Mouse (Mus musculus): ENCODE measurements around the gene Accsl. TPM values are rescaled to one million over a fixed set of nuclear protein-coding genes. Genes with fewer than 3 reads are reported as not detected.

The Accsl gene
- polyA plus RNA-seq, 1 experiment from 2014 or later, result not detected

DNA sequence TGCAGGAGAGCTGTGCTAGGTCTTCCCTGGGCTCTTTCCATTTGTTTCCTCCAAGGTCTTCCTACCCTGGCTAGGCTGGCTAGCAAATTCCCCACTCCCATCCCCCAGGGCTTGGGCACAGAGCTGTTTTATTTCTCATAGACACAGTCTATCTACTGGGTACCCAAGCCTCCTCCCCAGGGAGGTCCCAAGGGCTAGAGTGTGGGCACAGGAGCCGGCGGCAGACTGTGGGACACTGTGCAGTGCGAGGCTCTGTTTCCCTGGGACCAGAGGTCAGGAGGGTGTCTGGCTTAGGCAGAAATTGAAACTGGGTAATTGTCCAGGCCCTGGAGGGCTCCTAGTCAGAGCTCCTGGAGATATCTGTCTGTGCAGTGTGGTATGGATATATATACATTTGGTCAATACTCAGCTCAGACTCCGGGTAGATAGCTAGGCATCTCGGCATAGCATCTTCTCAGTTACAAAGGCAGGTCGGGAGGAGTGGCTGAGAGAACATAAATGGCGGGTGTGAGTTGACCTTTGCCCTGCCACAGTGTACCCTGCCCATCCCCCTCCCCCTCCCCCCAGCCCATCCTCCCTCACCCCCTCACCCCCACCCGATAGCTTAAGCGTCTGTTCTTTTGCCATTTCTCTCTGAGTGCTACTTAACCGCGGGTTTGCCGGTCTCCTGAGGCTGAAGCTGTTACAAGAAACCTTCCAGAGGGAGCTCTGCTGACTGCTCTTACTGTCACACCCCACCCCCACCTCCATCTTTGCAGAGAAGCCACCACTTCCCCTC, 4.7 kb upstream of the Accsl start:
- Histone ChIP-seq H3K4me2 (no peak overlapping the region), H3K9me3 (replicated peaks) (no peaks in the 10 kb centered on the region), H3K4me1 (replicated peaks) (peaks cover 15% of the 10 kb centered on the region; the same call in 1 of the 2 replicates), H3K36me3 (no peaks in the 10 kb centered on the region), H3K27me3 (0 out of 2 replicates have a peak, but pooled peaks cover 6% of the 10 kb centered on the region), H3K4me3 (no peak overlapping the region), H3K9ac (no peak overlapping the region), H3K27ac (no peak overlapping the region)
- ATAC-seq (replicated peaks; ENCODE audit: insufficient number of reproducible peaks, insufficient read depth, low FRiP score, low read depth), result peak; percentile 29; the same call in 1 of the 2 replicates
- 23% methylated on average over 12 of the region's 12 CpGs for WGBS

DNA sequence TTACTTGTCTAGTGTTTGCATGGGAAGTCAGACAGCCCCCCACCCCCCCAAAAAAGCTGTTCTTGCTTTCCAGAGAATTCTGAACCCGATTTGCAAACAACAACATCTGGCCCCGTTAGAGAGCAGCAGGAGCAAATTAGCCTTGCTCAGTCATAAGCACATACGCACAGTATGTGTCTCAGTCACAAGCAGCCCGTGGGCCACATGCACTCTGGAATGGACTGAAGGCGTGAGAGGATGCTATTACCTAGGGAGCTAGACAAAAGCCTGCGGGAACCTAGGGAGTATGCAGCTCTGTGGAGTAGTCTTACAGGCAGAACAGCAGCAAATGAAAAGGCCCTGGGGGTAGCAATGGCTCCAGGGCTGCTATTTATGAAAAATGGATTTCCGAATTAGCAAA, 3.3 kb upstream of the Accsl start:
- H3K4me1 ChIP-seq (replicated peaks), result peaks cover 15% of the 10 kb centered on the region; the same call in 1 of the 2 replicates
- ATAC-seq (replicated peaks; ENCODE audit: insufficient number of reproducible peaks, insufficient read depth, low FRiP score, low read depth), result no peak
- WGBS, result 84% methylated on average over 7 of the region's 7 CpGs
- H3K9me3 ChIP-seq (replicated peaks), result no peaks in the 10 kb centered on the region
- H3K36me3 ChIP-seq, result no peaks in the 10 kb centered on the region
- H3K9ac ChIP-seq, result no peak overlapping the region
- no peak overlapping the region for H3K4me3 ChIP-seq
- H3K27me3 ChIP-seq, result 0 out of 2 replicates have a peak, but pooled peaks cover 9% of the 10 kb centered on the region
- H3K27ac ChIP-seq, result no peak overlapping the region
- H3K4me2 ChIP-seq, result no peak overlapping the region

DNA sequence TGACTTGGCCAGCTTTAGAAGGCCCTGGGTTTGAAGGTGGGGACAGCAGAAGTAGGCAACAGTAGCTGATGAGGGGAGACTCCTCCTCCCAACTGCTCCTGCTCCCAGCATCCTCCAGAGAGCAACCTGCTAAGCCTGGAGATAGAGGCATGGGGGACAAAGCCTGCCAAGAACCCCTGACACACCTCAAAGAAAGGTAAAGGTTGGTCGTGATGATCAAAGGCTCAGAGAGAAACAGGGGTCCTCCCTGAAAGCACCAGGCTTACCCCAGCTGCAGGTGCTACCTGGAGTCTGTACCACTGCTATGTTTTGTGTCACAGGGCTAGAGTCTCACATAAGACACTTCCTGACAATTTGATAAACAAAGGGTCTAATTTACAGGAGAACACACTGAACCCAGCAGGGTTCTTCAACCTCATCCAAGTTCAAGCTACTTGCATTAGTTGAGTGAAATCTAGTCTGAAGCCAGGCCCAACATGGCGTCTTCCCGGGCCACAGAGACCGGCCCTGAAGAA, 2.5 kb upstream of the Accsl start:
- H3K9ac ChIP-seq, result no peak overlapping the region
- no peak overlapping the region for H3K4me3 ChIP-seq
- ATAC-seq (replicated peaks; ENCODE audit: insufficient number of reproducible peaks, insufficient read depth, low FRiP score, low read depth), result no peak
- no peak overlapping the region for H3K4me2 ChIP-seq
- H3K4me1 ChIP-seq (replicated peaks), result peaks cover 10% of the 10 kb centered on the region; the same call in 1 of the 2 replicates
- WGBS, result 77% methylated on average over 4 of the region's 4 CpGs
- H3K27me3 ChIP-seq, result 0 out of 2 replicates have a peak, but pooled peaks cover 9% of the 10 kb centered on the region
- H3K36me3 ChIP-seq, result no peaks in the 10 kb centered on the region
- H3K9me3 ChIP-seq (replicated peaks), result no peaks in the 10 kb centered on the region
- no peak overlapping the region for H3K27ac ChIP-seq

DNA sequence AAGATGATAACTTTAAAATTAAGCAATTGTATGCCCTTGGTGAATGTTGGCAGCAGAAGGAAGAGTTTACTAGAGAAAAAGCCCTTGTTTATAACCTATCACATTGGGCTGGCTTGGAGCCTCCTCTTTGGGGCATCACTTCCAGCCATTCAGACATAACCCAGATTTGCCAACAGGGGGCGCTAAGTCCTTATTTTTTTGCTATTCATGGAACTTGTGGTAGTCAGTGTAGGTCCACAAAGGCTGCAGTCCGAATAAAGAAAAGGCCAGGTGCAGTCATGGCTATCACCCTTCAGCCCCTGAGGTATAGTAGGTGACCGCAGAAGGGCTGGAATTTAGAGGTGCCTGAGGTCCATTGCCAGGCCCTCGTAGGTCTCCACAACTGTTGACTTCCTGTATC, 1.9 kb upstream of the Accsl start:
- H3K9me3 ChIP-seq (replicated peaks), result no peaks in the 10 kb centered on the region
- H3K27ac ChIP-seq, result no peak overlapping the region
- H3K36me3 ChIP-seq, result no peaks in the 10 kb centered on the region
- H3K4me1 ChIP-seq (replicated peaks), result peaks cover 9% of the 10 kb centered on the region; the same call in 1 of the 2 replicates
- H3K4me3 ChIP-seq, result no peak overlapping the region
- H3K4me2 ChIP-seq, result no peak overlapping the region
- 42% methylated on average over 4 of the region's 4 CpGs for WGBS
- H3K9ac ChIP-seq, result no peak overlapping the region
- ATAC-seq (replicated peaks; ENCODE audit: insufficient number of reproducible peaks, insufficient read depth, low FRiP score, low read depth), result no peak
- H3K27me3 ChIP-seq, result 0 out of 2 replicates have a peak, but pooled peaks cover 9% of the 10 kb centered on the region

DNA sequence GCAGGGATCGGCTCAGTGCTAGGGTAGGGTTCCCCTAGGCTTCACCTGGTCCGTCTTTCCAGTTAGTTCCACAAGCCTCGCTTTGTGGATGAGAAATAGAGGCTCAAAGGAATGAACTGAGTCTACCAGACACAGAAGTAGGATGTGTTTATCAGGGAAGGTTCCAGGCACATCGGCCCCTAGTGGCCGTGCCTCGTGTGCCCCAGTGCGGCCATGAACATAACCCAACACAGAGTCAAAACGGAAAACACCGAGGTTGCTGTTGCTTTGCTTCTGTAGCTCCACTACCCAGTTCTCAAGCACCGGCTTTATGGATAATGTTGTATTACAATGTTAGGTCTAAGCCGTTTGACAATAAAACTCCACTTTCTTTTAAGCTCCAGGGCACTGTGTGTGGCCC, 391 bp downstream of the Accsl start:
- no peak overlapping the region for H3K27ac ChIP-seq
- H3K4me3 ChIP-seq, result no peak overlapping the region
- H3K4me2 ChIP-seq, result no peak overlapping the region
- no peak overlapping the region for H3K9ac ChIP-seq
- 0 out of 2 replicates have a peak, but pooled peaks cover 9% of the 10 kb centered on the region for H3K27me3 ChIP-seq
- peaks cover 3% of the 10 kb centered on the region; the same call in 1 of the 2 replicates for H3K4me1 ChIP-seq (replicated peaks)
- no peaks in the 10 kb centered on the region for H3K9me3 ChIP-seq (replicated peaks)
- WGBS, result 81% methylated on average over 11 of the region's 11 CpGs
- no peak for ATAC-seq (replicated peaks; ENCODE audit: insufficient number of reproducible peaks, insufficient read depth, low FRiP score, low read depth)
- H3K36me3 ChIP-seq, result no peaks in the 10 kb centered on the region

DNA sequence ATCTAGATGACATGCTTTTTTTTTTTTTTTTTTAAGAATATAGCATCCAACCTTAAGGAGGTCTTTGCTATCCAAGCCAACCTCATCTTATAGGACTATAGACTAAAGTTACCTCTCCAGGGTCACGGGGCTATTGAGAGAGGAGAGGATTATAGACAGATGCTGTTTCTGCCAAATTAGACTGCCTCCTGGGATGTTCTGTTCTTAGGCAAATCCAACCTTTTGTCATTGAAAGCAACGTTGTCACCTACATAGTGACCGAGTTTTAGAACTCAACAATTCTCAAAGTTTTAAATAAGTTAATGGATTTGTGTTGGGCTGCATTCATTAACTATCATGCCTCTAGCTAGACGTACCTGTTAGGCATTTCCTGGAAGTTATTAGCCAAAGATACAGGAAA, 5.7 kb downstream of the Accsl start:
- no peaks in the 10 kb centered on the region for H3K9me3 ChIP-seq (replicated peaks)
- no peaks in the 10 kb centered on the region for H3K36me3 ChIP-seq
- no peak for ATAC-seq (replicated peaks; ENCODE audit: insufficient number of reproducible peaks, insufficient read depth, low FRiP score, low read depth)
- no peak overlapping the region for H3K27ac ChIP-seq
- no peaks in the 10 kb centered on the region for H3K4me1 ChIP-seq (replicated peaks)
- H3K9ac ChIP-seq, result no peak overlapping the region
- no peak overlapping the region for H3K4me2 ChIP-seq
- 73% methylated on average over 4 of the region's 4 CpGs for WGBS
- 0 out of 2 replicates have a peak, but pooled peaks cover 5% of the 10 kb centered on the region for H3K27me3 ChIP-seq
- H3K4me3 ChIP-seq, result no peak overlapping the region

DNA sequence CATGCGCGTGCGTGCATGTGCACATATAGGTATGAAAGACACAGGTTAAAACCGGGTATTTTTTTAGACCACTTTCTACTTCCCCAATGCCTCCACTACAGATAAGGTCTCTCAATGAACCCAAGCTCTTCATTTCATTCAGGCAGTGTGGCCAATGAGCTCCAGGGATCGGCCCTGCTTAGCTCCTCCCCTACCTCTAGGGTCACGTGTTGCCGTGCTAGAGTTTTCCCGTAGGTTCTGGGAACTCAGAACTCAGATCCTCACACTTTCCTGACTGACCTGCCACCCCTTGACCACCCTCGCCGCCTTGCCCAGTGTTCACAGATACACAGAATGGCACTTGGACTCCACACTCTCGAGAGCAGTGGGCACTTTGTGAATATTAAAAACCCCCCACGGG, 10.1 kb downstream of the Accsl start:
- Histone ChIP-seq H3K27ac (no peak overlapping the region), H3K4me2 (no peak overlapping the region), H3K4me3 (no peak overlapping the region), H3K9ac (no peak overlapping the region), H3K27me3 (peaks cover 5% of the 10 kb centered on the region), H3K9me3 (replicated peaks) (no peaks in the 10 kb centered on the region), H3K36me3 (no peaks in the 10 kb centered on the region), H3K4me1 (replicated peaks) (no peaks in the 10 kb centered on the region)
- 65% methylated on average over 12 of the region's 12 CpGs for WGBS
- no peak for ATAC-seq (replicated peaks; ENCODE audit: insufficient number of reproducible peaks, insufficient read depth, low FRiP score, low read depth)

DNA sequence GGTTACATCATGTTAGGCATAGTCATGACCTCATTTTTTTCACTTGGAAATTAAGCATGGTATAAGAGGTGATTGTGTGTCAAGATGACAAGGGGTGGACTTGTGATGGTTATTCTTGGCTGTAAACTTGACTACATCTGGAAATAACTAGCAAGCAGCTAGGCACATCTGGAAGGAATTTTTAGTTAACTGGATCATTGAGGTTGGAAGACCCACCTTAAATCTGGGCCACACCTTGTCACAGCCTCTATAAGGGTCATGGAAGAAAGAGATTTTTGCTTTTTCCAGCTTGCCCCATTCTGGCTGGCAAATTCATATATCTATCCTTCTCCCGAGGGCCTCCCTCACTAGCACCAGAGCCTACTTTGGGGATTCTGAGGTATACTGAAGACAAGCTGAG, 17.7 kb downstream of the Accsl start:
- Histone ChIP-seq H3K36me3 (peaks cover 4% of the 10 kb centered on the region; the same call in 1 of the 2 replicates), H3K27me3 (no peaks in the 10 kb centered on the region), H3K9ac (no peak overlapping the region), H3K4me3 (no peak overlapping the region), H3K4me1 (replicated peaks) (peaks cover 9% of the 10 kb centered on the region), H3K4me2 (no peak overlapping the region), H3K9me3 (replicated peaks) (no peaks in the 10 kb centered on the region), H3K27ac (no peak overlapping the region)
- WGBS, result 74% methylated on average over 1 of the region's 1 CpGs
- ATAC-seq (replicated peaks; ENCODE audit: insufficient number of reproducible peaks, insufficient read depth, low FRiP score, low read depth), result no peak

DNA sequence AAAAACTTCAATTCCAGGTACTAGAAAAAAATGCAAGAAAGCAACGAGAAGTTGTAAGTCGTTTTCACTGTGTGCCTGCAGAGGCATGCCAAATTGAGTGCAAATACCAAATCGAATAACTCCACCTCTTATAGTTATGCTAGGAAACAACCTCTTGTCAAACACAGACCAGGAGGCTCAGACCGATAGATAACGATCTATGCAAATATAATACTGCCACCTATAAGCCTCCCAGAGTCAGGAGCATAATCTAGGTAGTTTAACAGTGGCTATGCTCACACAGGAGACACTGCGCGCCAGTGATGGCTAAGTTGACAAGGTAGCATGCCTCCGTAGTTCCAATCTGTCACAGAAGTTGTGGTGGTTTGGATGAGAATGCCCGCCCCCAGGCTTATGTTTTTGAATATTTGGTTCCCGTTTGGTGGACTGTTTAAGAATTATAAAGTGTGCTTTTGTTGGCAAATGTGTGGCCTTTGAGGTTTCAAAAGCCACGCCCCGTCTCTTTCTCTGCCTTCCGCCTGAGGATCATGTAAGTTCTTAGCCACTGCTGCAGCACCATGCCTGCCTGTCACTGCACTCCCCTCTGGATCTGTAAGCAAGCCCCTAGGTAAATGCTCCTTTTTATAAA, 18.5 kb downstream of the Accsl start:
- WGBS, result 40% methylated on average over 13 of the region's 13 CpGs

DNA sequence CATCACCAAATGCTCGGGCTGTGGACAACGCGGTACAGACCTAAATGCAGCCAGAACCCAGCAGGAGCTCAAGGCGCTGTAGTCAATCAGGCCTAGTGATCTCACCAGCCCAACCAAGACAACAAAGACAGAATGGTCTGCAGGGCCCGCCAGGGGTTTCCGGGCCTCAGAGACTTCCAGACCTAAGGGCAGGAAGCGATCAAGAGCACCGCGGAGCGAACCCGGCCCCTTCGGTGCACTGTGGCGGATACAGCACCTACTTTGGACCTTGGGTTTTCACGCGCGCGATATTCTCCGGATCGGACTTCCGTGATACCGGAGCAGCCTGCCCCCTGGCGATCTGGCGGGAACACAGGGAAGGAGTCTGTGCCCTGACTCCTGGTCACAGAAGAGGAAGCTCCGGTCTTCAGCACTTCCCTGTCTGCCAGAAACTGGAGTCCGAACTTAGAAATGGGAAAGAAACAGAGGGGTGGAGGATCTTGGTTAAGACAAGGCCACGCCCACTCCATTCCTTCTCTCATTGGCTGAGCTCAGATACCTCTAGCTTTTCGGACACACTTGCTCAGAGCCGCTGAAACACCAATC, 19.4 kb downstream of the Accsl start, which contains the start of gene Accs:
Gene Accs, minus strand, starts transcription at position 439 of the 585 bp plus-strand sequence.
- peak within 1 kb of the TSS; percentile 82 for H3K27ac ChIP-seq
- H3K9me3 ChIP-seq (replicated peaks), result no peaks in the 10 kb centered on the region
- H3K4me1 ChIP-seq (replicated peaks), result peaks cover 9% of the 10 kb centered on the region
- peak within 1 kb of the TSS; percentile 69 for H3K4me2 ChIP-seq
- H3K27me3 ChIP-seq, result no peaks in the 10 kb centered on the region
- peaks cover 6% of the 10 kb centered on the region for H3K36me3 ChIP-seq
- WGBS, result under 1% methylated on average over 28 of the region's 28 CpGs
- H3K4me3 ChIP-seq, result peak within 1 kb of the TSS; percentile 62
- peak; percentile 80 for ATAC-seq (replicated peaks; ENCODE audit: insufficient number of reproducible peaks, insufficient read depth, low FRiP score, low read depth)
- H3K9ac ChIP-seq, result peak within 1 kb of the TSS; percentile 72

More for the DNA sequence above, 18.5 kb downstream of the Accsl start:
- Histone ChIP-seq H3K27ac (no peak overlapping the region), H3K27me3 (no peaks in the 10 kb centered on the region), H3K9me3 (replicated peaks) (no peaks in the 10 kb centered on the region), H3K4me2 (peak overlapping the region; percentile 69), H3K4me3 (peak overlapping the region; percentile 62), H3K9ac (no peak overlapping the region), H3K36me3 (peaks cover 4% of the 10 kb centered on the region; the same call in 1 of the 2 replicates), H3K4me1 (replicated peaks) (peaks cover 9% of the 10 kb centered on the region)
- no peak for ATAC-seq (replicated peaks; ENCODE audit: insufficient number of reproducible peaks, insufficient read depth, low FRiP score, low read depth)

DNA sequence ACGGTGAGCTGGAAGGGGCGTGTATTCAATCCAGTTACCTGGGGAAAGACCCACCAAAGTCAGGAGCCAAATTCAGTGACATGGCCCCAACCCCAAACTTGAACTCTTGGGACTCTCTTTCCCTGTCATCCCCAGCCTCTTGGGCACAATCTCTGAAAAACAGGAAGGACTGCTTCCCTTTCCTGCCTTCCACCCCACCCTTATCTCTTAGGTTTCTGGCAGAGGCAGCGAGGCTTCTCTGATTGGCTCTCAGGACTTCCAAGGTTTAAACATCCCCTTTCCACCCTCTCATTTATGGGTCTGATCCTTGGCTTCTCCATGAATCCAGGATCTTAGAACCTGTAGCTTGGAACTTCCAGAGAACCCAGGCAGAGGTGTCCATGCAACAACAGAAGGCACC, 27.6 kb downstream of the Accsl start:
- H3K36me3 ChIP-seq, result peaks cover 38% of the 10 kb centered on the region
- WGBS, result 83% methylated on average over 3 of the region's 3 CpGs
- no peak overlapping the region for H3K27ac ChIP-seq
- H3K4me2 ChIP-seq, result no peak overlapping the region
- no peak overlapping the region for H3K4me3 ChIP-seq
- no peak for ATAC-seq (replicated peaks; ENCODE audit: insufficient number of reproducible peaks, insufficient read depth, low FRiP score, low read depth)
- no peaks in the 10 kb centered on the region for H3K27me3 ChIP-seq
- no peaks in the 10 kb centered on the region for H3K9me3 ChIP-seq (replicated peaks)
- H3K9ac ChIP-seq, result no peak overlapping the region
- H3K4me1 ChIP-seq (replicated peaks), result peaks cover 5% of the 10 kb centered on the region
